Mouse (Mus musculus) mature B cell (primary cell): ENCODE results near the gene Opa3.

Experiments used
- in situ Hi-C: fragments of 300-500 bp; cut with MboI; formaldehyde crosslinking; loops from 2 replicates; pipeline ENCODE4 v1.14.3; 2019

Opa3 gene

DNA sequence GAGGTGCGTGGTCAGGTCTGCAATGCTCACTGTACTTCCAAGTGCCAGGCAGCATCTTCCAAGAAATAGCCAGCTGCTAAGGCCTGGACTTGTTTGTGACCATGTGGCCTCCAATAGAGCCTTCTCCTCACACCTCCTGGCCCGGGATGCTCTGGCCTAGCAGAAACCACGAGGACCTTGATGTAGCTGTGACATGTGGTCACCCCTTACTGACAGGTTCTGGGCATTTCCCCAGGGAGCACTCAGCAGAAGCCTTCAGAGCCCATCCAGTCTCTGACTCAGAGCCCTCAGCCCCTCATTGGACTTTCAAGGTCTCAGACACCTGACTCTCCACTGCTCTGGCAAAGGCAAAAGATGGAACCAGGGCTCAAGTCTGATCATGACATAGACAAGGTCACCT is 16.9 kb downstream of the Opa3 start:
- in situ Hi-C loops: no loop called here

- in situ Hi-C loops: no loop called here
These were observed 18.7 kb downstream of the Opa3 start for GRCm38 (mm10) chr7:19246855-19247254.

DNA sequence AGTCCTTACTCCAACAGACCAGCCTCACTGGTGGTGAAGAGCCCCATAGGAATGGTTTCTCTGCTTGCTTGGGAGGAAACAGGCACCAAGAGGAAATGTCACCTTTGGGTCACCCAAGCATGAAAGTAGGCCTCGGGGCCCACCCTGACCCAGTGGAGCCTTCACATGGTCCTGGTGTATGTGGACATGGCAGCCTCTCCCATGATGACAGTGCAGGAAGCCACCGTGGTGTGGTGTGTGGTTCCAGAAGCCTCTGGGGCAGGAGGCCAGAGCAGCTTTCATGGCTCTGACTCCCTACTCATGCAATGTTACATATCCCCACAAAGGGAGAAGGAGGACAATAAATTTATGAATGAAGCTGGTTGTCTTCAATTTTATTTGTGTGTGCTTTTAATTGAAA is 19.4 kb downstream of the Opa3 start:
- in situ Hi-C loops: no loop called here

DNA sequence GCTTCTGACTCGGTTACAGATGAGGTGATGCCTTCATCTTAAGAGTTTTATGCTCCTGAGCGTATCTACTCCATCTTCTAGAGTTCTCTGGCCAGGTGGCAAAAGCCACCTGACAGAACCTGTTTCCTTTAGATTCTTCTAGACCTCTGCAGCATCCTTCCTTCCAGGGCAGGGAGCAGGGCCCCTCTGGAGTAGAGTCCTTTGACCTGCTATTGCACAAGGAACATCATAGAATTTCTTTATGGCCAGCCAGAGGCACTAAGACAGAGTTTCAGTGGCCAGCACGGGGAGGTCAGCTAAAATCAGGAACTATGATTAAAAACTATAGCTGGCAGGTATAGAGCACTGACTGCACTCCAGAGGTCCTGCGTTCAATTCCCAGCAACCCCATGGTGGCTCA is 23.9 kb downstream of the Opa3 start:
- in situ Hi-C loops: no loop called here

GRCm38 (mm10) chr7:19253437-19253836 is 25.3 kb downstream of the Opa3 start:
- in situ Hi-C loops: no loop called here

GRCm38 (mm10) chr7:19255395-19255794 is 27.3 kb downstream of the Opa3 start:
- in situ Hi-C loops: no loop called here

- in situ Hi-C loops: no loop called here
These were observed 28.4 kb downstream of the Opa3 start for GRCm38 (mm10) chr7:19256567-19256966.

GRCm38 (mm10) chr7:19257390-19258022 is 29.4 kb downstream of the Opa3 start:
- in situ Hi-C loops: no loop called here

GRCm38 (mm10) chr7:19258336-19258735 is 30.2 kb downstream of the Opa3 start:
- in situ Hi-C loops: no loop called here

- in situ Hi-C loops: no loop called here
These were observed 37.0 kb downstream of the Opa3 start for GRCm38 (mm10) chr7:19265147-19265546.

GRCm38 (mm10) chr7:19265928-19266822 is 38.0 kb downstream of the Opa3 start:
- in situ Hi-C loops: no loop called here

DNA sequence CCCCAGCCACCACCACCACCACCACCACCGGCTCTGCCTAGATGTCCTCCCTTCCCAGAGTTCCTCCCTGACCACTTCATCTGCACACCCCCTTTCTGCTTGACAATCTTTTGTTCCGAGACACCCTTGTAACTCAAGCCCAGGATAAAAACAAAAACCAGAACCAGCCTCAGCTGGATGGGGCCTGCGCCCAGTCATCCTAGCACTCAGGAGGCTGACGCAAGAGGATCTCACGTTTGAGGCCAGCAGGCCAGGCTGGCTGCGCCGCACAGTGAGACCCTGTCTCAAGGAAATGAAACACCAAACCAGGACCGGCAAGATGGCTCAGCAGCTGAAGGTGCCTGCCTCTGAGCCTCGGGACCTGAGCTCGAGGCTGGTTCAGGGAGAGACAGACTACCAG is 38.9 kb downstream of the Opa3 start:
- in situ Hi-C loops: no loop called here

DNA sequence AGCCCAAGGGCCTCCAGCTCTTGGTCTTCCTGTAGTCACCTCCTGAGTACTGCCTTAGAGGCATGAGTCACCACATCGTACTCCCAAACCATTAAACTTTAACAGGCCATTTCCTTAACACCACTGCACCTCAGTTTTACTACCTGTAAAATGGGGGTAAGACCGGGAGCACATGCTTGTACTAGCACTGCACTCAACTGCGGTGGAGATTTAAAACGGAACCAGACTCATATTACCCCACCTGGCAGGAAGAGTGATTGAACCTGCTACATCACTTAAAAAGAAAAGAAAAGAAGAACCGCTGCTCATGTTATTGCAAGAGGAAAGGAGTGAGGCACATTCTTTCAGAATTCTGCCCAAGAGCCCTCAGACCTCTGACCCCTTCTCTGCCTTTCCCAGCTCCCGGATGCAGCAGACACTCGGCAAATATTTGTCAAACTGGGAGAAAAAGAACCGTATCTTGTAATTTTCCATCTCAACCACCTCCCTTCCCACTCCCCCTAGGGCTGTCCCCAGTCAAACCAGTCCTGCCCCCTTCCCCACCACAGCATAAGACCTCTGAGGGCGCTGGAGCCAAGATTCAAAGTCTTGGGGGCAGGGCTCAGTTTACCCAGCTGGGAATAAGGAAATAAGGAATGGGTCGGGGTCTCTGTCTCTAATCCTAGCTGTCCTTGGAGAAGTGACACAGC is 41.0 kb downstream of the Opa3 start:
- in situ Hi-C loops: no loop called here

- in situ Hi-C loops: loop anchor here (10.0 kb wide), 1 partner anchor 105 kb away; the partner anchor contains the start of gene Gipr
These were observed 41.7 kb downstream of the Opa3 start for GRCm38 (mm10) chr7:19269721-19270441.

GRCm38 (mm10) chr7:19270509-19271237 is 42.5 kb downstream of the Opa3 start:
- in situ Hi-C loops: loop anchor here (10.0 kb wide), 1 partner anchor 106 kb away; the partner anchor contains the start of gene Gipr

DNA sequence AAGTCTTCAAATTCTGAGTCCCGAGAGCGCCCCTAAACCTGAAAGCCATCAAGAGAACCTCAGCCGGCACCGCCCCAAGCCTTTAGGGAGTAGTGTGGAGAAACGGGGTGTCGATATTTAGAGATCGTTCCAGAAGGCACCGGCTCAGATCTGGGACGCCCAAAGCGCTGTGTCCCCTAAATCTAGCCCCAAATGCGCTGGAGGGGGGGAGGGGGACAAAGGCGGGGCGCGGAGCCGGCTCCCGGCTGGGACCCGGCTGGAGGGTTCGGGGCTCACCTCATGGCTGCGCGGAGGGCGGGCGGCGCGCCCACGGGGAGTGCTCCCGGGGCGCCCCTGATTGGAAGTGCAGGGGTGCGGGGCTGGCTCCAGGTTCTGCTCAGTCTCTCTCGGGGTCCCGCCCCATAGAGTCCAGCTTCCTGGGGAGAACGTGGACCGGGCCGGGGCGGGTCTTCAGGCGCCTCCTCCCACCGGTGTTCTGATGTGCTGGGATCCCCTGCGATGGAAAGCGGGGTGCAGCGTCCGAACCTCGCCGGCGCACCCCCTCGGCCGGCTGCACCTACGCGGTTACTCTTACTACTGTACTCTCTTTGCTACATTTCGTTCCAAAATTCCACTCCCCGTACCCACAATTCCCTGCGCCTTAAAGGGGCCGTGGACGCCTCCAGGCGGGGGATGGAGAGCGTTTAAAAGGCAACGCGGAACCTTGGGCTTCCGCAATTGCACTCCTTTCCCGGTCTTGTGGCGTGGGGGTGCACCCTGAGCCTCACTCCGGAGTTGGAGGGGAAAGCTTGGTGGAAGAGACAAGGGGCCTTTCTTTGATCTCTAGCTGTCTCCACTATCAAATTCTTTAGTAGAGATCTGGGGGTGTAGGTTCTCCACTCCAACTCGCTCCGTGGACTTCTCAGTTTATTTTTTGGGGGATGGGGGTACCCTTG is 43.4 kb downstream of the Opa3 start, which contains the start of gene Vasp:
Gene Vasp (minus strand): TSS at position 580 of the 935 bp plus-strand sequence.
- in situ Hi-C loops: loop anchor here (10.0 kb wide), 1 partner anchor 107 kb away; the partner anchor contains the start of gene Gipr

DNA sequence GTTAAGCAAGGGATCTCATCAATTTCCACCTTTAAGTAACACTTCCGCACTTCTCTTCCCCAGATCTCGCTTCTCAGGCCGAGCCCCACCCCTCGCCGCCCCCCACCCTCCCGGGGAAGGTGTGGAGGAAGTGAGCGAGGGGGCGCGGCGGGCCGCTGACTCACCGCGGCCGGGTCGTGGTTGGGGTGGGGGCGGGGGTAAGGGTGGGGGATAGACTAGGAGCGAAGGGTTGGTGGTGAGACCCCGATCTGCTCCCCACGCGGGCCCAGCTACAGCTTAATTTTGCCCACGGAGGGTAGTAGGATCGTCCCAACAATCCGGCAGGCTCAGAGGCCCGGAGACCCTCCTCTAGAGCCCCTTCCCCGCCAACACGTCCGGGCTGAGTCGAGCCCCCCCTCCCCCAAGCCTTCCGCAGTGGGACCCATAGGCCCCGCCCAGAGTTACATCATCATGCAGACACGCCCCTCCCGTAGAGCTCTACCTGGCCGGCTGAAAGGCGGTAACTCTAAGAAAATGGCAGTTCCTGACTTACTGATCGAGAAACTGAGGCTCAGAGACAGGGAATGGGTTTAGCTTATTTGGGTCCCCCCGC is 44.1 kb downstream of the Opa3 start:
- in situ Hi-C loops: loop anchor here (10.0 kb wide), 1 partner anchor 107 kb away; the partner anchor contains the start of gene Gipr

- in situ Hi-C loops: loop anchor here (10.0 kb wide), 1 partner anchor 111 kb away; the partner anchor contains the start of gene Gipr
These were observed 48.1 kb downstream of the Opa3 start for GRCm38 (mm10) chr7:19276253-19276652.

DNA sequence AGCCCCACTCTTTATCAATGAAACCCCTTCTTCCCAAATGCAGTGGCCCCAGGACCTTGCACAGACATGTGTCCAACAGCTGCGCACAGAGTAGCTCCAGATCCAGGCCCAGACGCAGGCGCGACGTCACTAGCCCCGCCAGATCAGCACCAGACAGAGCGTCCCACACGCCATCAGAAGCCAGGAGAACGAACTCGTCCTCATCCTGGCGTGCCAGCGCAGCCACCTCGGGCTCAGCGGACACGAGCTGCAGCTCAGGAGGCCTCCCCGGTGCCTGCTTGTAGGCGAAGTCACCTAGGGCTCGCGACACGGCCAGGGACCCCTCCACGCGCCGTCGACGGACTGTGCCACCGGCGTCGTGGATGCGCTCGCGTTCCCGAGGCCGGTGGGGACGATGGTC is 50.9 kb downstream of the Opa3 start:
- in situ Hi-C loops: loop anchor here (10.0 kb wide), 1 partner anchor 114 kb away; the partner anchor contains the start of gene Gipr
